Mouse (Mus musculus) liver, postnatal 0 days (tissue): ENCODE results near the gene Rnase4.

ENCODE experiments used
- CTCF ChIP-seq: sonication (generic); IDR thresholded peaks from 2 replicates; pipeline ENCODE4 v1.5.1; 2016; ENCODE audit warnings: antibody characterized with exemption, low read depth
- EP300 ChIP-seq: IDR thresholded peaks from 2 replicates; pipeline ENCODE4 v1.6.1; 2016; ENCODE audit warnings: antibody characterized with exemption, low read depth, mild to moderate bottlenecking

DNA sequence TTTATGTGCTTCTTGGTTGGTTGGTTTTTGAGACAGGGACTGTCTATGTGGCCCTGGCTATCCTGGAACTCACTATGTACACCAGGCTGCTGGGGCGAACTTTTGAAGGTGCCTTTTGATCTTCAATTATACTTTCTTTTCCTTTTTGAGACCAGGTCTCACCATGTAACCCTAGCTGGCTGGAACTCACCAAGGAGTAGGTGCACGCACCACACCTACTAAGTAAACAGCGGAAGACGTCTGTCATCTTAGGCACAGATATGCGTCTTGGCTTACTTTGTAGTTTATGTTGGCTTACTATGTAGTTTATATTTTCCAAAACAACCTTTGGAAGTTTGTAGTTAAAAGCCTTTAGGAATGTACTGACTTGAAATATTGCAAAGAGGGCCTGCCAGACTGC lies 21.9 kb upstream of the Rnase4 start:
- no peak for TF ChIP-seq CTCF
- TF ChIP-seq EP300, result no peak
